Mouse (Mus musculus): ENCODE measurements at regions not wholly inside any gene's neighbourhood (a gene's known extent, or its start where the extent isn't known, plus 50 kb on each side); places are given as distances from the start of the nearest gene placed in this dataset.

- no peak for DNase-seq (ENCODE audit: low spot score in 2 of 2)
Measured at GRCm38 (mm10) chr13:51899319-51900042, 53.0 kb downstream of the Gadd45g start.

GRCm38 (mm10) chr13:51900043-51900440 lies 53.6 kb downstream of the Gadd45g start:
- no peak for DNase-seq (ENCODE audit: low spot score in 2 of 2)

- peak; percentile 70 to 71 for DNase-seq (ENCODE audit: low spot score in 2 of 2)
Measured at GRCm38 (mm10) chr13:51902482-51903285, 56.2 kb downstream of the Gadd45g start.

GRCm38 (mm10) chr13:51903324-51903939 lies 57.0 kb downstream of the Gadd45g start:
- DNase-seq (ENCODE audit: low spot score in 2 of 2): no peak

GRCm38 (mm10) chr13:51905270-51905669 lies 58.8 kb downstream of the Gadd45g start:
- no peak for DNase-seq (ENCODE audit: low spot score in 2 of 2)

GRCm38 (mm10) chr13:51906103-51906502 lies 59.6 kb downstream of the Gadd45g start:
- DNase-seq (ENCODE audit: low spot score in 2 of 2): no peak

- DNase-seq (ENCODE audit: low spot score in 2 of 2): no peak
Measured at GRCm38 (mm10) chr13:51908514-51908913, 62.0 kb downstream of the Gadd45g start.

- DNase-seq (ENCODE audit: low spot score in 2 of 2): no peak
Measured at GRCm38 (mm10) chr13:51911296-51911998, 65.0 kb downstream of the Gadd45g start.

- no peak for DNase-seq (ENCODE audit: low spot score in 2 of 2)
Measured at GRCm38 (mm10) chr13:51912477-51912876, 66.0 kb downstream of the Gadd45g start.

- no peak for DNase-seq (ENCODE audit: low spot score in 2 of 2)
Measured at GRCm38 (mm10) chr13:51912994-51913393, 66.5 kb downstream of the Gadd45g start.

GRCm38 (mm10) chr13:51916666-51917240 lies 70.3 kb downstream of the Gadd45g start:
- no peak for DNase-seq (ENCODE audit: low spot score in 2 of 2)

GRCm38 (mm10) chr13:51917658-51918057 lies 71.2 kb downstream of the Gadd45g start:
- DNase-seq (ENCODE audit: low spot score in 2 of 2): no peak

GRCm38 (mm10) chr13:51918108-51918507 lies 71.6 kb downstream of the Gadd45g start:
- no peak for DNase-seq (ENCODE audit: low spot score in 2 of 2)

- no peak for DNase-seq (ENCODE audit: low spot score in 2 of 2)
Measured at GRCm38 (mm10) chr13:51918781-51919170, 72.3 kb downstream of the Gadd45g start.

- DNase-seq (ENCODE audit: low spot score in 2 of 2): no peak
Measured at GRCm38 (mm10) chr13:51919171-51919793, 72.8 kb downstream of the Gadd45g start.

GRCm38 (mm10) chr13:51919937-51920336 lies 73.5 kb downstream of the Gadd45g start:
- no peak for DNase-seq (ENCODE audit: low spot score in 2 of 2)

- peak; percentile 48 to 59 for DNase-seq (ENCODE audit: low spot score in 2 of 2)
Measured at GRCm38 (mm10) chr13:51920511-51921351, 74.3 kb downstream of the Gadd45g start.

GRCm38 (mm10) chr13:51921550-51921949 lies 75.1 kb downstream of the Gadd45g start:
- no peak for DNase-seq (ENCODE audit: low spot score in 2 of 2)

- no peak for DNase-seq (ENCODE audit: low spot score in 2 of 2)
Measured at GRCm38 (mm10) chr13:51926764-51927163, 80.3 kb downstream of the Gadd45g start.

GRCm38 (mm10) chr13:51929730-51930129 lies 83.3 kb downstream of the Gadd45g start:
- no peak for DNase-seq (ENCODE audit: low spot score in 2 of 2)
